Mouse (Mus musculus) cerebellum, adult 2 months (tissue): ENCODE measurements around the gene Sub1. TPM values are rescaled to one million over a fixed set of nuclear protein-coding genes. Genes with fewer than 3 reads are reported as not detected.

Source experiments
- DNase-seq, 2 experiments: peaks; one replicate each; pipeline ENCODE4 v3.0.0; 2021
- H3K27ac ChIP-seq: fragments of 200-500 bp; 2 replicates; pipeline ENCODE4 v1.5.1; 2012; ENCODE audit warnings: low read length, control low read depth, inconsistent platforms; ENCODE audit not compliant: insufficient read depth
- H3K27me3 ChIP-seq: fragments of 200-500 bp; 2 replicates; pipeline ENCODE4 v1.6.1; 2012; ENCODE audit warnings: inconsistent platforms, mild to moderate bottlenecking, low read length, moderate library complexity; ENCODE audit not compliant: control insufficient read depth, insufficient read depth
- H3K4me1 ChIP-seq: fragments of 200-500 bp; 2 replicates; pipeline ENCODE4 v1.6.1; 2011; ENCODE audit warnings: low read length; ENCODE audit not compliant: control insufficient read depth, insufficient read depth
- H3K4me3 ChIP-seq: fragments of 200-500 bp; replicated peaks from 2 replicates; pipeline ENCODE3; 2011; ENCODE audit warnings: mild to moderate bottlenecking, low read depth, low read length, control low read depth; ENCODE audit not compliant: insufficient read depth
- CTCF ChIP-seq: fragments of 200-500 bp; IDR thresholded peaks from 2 replicates; pipeline ENCODE4 v1.5.1; 2011; ENCODE audit warnings: low read depth, mild to moderate bottlenecking, control low read depth, low read length, moderate library complexity, borderline replicate concordance; ENCODE audit not compliant: insufficient read depth
- POLR2A ChIP-seq: fragments of 200-500 bp; IDR thresholded peaks from 2 replicates; pipeline ENCODE4 v1.6.1; 2011; ENCODE audit warnings: low read length, control low read depth, borderline replicate concordance; ENCODE audit not compliant: insufficient read depth
- WGBS: fragments of 180-500 bp; shearing (Covaris S2); methylation state at CpG from one replicate; pipeline ENCODE4 v1.1.7; 2018; 5-methylcytosine and 5-hydroxymethylcytosine counted together
- polyA plus RNA-seq: library from polyadenylated mRNA; depleted of rRNA; stranded (reverse); fragments of >200 nt; gene quantifications from 2 replicates; pipeline ENCODE4 v1.2.3, GENCODE M21; 2012

The Sub1 gene
- polyA plus RNA-seq, 1 experiment: 92.6 TPM

DNA sequence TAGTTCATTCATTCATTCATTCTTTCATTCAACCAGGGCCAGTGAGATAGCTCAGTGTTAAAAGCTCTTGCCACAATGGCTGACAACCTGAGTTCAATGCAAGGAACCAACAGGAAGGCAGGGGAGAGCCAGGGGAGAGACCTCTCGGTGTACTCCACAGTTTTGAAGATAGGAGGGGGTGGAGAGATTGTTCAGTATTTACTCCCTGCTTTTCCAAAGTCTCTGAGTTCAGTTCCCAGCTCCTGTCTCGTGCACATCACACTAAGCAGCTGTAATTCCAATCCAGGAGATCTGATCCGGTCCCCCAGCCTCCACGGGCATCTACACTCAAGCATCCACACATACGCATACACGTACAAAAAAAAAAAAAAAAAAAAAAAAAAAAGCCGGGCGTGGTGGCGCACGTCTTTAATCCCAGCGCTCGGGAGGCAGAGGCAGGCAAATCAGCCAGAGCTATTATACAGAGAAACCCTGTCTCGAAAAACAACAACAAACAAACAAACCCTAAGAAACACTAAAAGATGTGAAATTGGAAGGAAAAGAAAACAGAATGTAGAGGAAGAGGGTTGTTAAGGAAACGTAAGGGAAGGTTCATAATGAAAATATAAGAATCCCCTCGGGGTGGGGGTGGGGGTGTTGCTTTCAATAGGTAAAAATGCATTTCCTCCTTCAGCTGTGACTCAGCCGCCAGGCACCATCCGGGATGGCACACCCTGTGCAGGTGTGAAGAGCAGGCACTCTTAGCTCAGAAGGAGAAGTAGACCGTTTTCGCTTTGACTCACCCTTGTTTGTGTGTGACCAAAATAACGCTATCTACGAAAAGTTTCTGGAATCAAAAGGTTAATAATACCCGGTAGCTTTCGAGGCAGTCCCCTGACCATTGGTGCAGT is 13.2 kb upstream of the Sub1 start:
- no peak overlapping the region for H3K27ac ChIP-seq
- no peaks in the 10 kb centered on the region for H3K27me3 ChIP-seq
- TF ChIP-seq CTCF: no peak
- no peak for TF ChIP-seq POLR2A
- H3K4me1 ChIP-seq: no peaks in the 10 kb centered on the region
- WGBS: 72% methylated on average over 23 of the region's 23 CpGs
- peak overlapping the region; percentile 30 for H3K4me3 ChIP-seq
- DNase-seq: no peak

GRCm38 (mm10) chr15:12008894-12009293 is 12.1 kb upstream of the Sub1 start:
- WGBS: 93% methylated on average over 5 of the region's 5 CpGs
- TF ChIP-seq CTCF (no peak), POLR2A (no peak)
- Histone ChIP-seq H3K4me1 (no peaks in the 10 kb centered on the region), H3K27ac (no peak overlapping the region), H3K4me3 (no peak overlapping the region), H3K27me3 (no peaks in the 10 kb centered on the region)
- no peak for DNase-seq

- TF ChIP-seq CTCF: no peak
- TF ChIP-seq POLR2A: no peak
- Histone ChIP-seq H3K27me3 (no peaks in the 10 kb centered on the region), H3K4me3 (no peak overlapping the region), H3K4me1 (no peaks in the 10 kb centered on the region), H3K27ac (no peak overlapping the region)
- DNase-seq: no peak
- WGBS: 79% methylated on average over 13 of the region's 13 CpGs
Observed at GRCm38 (mm10) chr15:12007971-12008800, 11.4 kb upstream of the Sub1 start.

GRCm38 (mm10) chr15:12007421-12007820 is 10.6 kb upstream of the Sub1 start:
- 81% methylated on average over 7 of the region's 7 CpGs for WGBS
- no peak overlapping the region for H3K4me3 ChIP-seq
- no peaks in the 10 kb centered on the region for H3K27me3 ChIP-seq
- TF ChIP-seq POLR2A (no peak), CTCF (no peak)
- H3K27ac ChIP-seq: no peak overlapping the region
- no peaks in the 10 kb centered on the region for H3K4me1 ChIP-seq
- no peak for DNase-seq

DNA sequence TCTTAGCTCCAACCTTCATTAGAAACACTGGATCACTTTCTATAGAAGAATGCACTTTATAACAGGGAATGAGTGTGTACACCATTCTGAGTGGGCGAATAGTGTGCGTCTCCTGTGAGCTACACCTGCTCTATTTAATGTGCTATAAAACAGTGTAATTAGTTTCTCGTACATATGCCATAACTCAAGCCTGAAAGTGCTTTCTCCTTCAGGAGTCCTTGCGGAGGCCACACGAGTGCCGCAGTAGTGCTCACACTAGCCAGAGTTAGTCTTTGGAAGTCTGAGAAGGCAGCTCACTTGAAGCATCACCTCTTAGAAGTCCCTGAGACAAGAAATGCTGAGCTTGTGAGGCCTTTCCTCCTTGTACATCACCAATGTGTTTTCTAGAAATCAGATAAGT is 9.4 kb upstream of the Sub1 start:
- DNase-seq: no peak
- no peaks in the 10 kb centered on the region for H3K27me3 ChIP-seq
- no peaks in the 10 kb centered on the region for H3K4me1 ChIP-seq
- H3K4me3 ChIP-seq: no peak overlapping the region
- 94% methylated on average over 6 of the region's 6 CpGs for WGBS
- H3K27ac ChIP-seq: no peak overlapping the region
- TF ChIP-seq POLR2A (no peak), CTCF (no peak)

- TF ChIP-seq CTCF (no peak), POLR2A (peak; percentile 99)
- Histone ChIP-seq H3K27ac (peak overlapping the region; percentile 74; the same call in 1 of the 2 replicates), H3K4me1 (peaks cover 2% of the 10 kb centered on the region; the same call in 1 of the 2 replicates), H3K27me3 (no peaks in the 10 kb centered on the region), H3K4me3 (peak overlapping the region; percentile 76)
- WGBS: 2% methylated on average over 33 of the region's 33 CpGs
- DNase-seq: peak; percentile 92 to 94
Observed at GRCm38 (mm10) chr15:11995815-11996201, 975 bp downstream of the Sub1 start.

GRCm38 (mm10) chr15:11994921-11995814 is 1.6 kb downstream of the Sub1 start:
- no peaks in the 10 kb centered on the region for H3K27me3 ChIP-seq
- peak; percentile 45 to 54 for DNase-seq
- under 1% methylated on average over 70 of the region's 71 CpGs for WGBS

More at GRCm38 (mm10) chr15:11994921-11995814, 1.6 kb downstream of the Sub1 start:
- Histone ChIP-seq H3K4me3 (peak overlapping the region; percentile 76), H3K27ac (peak overlapping the region; percentile 74; the same call in 1 of the 2 replicates), H3K4me1 (peaks cover 2% of the 10 kb centered on the region; the same call in 1 of the 2 replicates)
- TF ChIP-seq CTCF: no peak
